Mouse (Mus musculus): ENCODE results near the gene Kpna4. TPM values are rescaled to one million over a fixed set of nuclear protein-coding genes. Genes with fewer than 3 reads are reported as not detected.

The Kpna4 gene
- total RNA-seq, 2 experiments from 2014 or later: 84.4 to 92.4 TPM

DNA sequence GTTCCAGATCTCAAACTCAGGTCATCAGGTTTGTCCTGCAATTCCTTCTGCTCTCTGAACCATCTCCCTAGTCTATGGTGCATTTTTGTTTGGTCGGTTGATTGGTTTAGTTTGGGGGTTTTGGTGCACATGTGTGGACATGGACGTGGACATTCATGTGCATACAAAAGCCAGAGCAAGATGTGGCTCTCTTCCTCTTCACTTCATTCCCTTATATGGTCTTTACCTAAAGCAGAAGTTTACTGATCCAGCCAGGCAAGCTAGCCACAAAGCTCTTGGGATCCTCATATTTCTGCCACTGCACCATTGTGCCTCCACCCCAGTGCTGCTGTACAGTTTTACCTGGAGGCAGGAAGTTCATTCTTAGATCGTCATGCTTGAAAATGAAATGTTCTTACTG is 109.7 kb downstream of the Kpna4 start:
- no peak for DNase-seq (ENCODE audit: low spot score in 2 of 2)

Other genes starting within 250 kb of the Kpna4 start
- gene Ift80, start 122.5 kb downstream of the Kpna4 start, total RNA-seq (2021): 10 to 100 TPM; 24.6 to 25.2 TPM
- gene Smc4, start 122.4 kb downstream of the Kpna4 start, total RNA-seq (2021): 1 to 10 TPM; 5.8 to 6.8 TPM
- gene Trim59, start 82.4 kb downstream of the Kpna4 start, total RNA-seq (2021): 10 to 100 TPM; 15.1 to 17.4 TPM
- gene Arl14, start 95.3 kb upstream of the Kpna4 start, total RNA-seq (2021): not detected
- gene Ppm1l, start 189.7 kb upstream of the Kpna4 start, total RNA-seq (2021): 10 to 100 TPM; 48.0 to 49.8 TPM

Measured in layer of hippocampus, adult 18-20 months (tissue).